Mouse (Mus musculus): Measurements from ENCODE around the gene Rep15.

- TF ChIP-seq CTCF (IDR thresholded peaks at IDR 0.05) (no peak), EP300 (IDR thresholded peaks at IDR 0.05; ENCODE audit: insufficient read depth, low read depth, low read length) (no peak), POLR2A (IDR thresholded peaks at IDR 0.05; ENCODE audit: insufficient read depth, low read depth, low read length) (no peak)
Measured at GRCm38 (mm10) chr6:147053785-147054646, 21.6 kb downstream of the Rep15 start.

Data from heart, adult 2 months (tissue).